Mouse (Mus musculus) ES-E14 (cell line): ENCODE measurements at regions not wholly inside any gene's neighbourhood (a gene's known extent, or its start where the extent isn't known, plus 50 kb on each side); places are given as distances from the start of the nearest gene placed in this dataset.

Experiments
- HCFC1 ChIP-seq: IDR thresholded peaks from 2 replicates; pipeline ENCODE4 v1.6.1; 2012; ENCODE audit warnings: low read length, inconsistent platforms, borderline replicate concordance; ENCODE audit not compliant: insufficient read depth
- ZC3H11A ChIP-seq: IDR thresholded peaks from 2 replicates; pipeline ENCODE4 v1.6.1; 2012; ENCODE audit warnings: low read depth, mild to moderate bottlenecking, inconsistent platforms, low read length, borderline replicate concordance
- ZNF384 ChIP-seq: IDR thresholded peaks from 2 replicates; pipeline ENCODE4 v1.6.1; 2012; ENCODE audit warnings: low read depth, low read length, inconsistent platforms

GRCm38 (mm10) chr2:85250026-85250560 lies 53.1 kb upstream of the Lrrc55 start:
- no peak for TF ChIP-seq ZC3H11A
- no peak for TF ChIP-seq HCFC1
- no peak for TF ChIP-seq ZNF384
